Mouse (Mus musculus) urinary bladder, postnatal 0 days (tissue): Measurements from ENCODE around the gene 1600014C10Rik. TPM values are rescaled to one million over a fixed set of nuclear protein-coding genes. Genes with fewer than 3 reads are reported as not detected.

ENCODE experiments used
- polyA plus RNA-seq: library from polyadenylated mRNA; unstranded; fragments of >200 nt; fragmentation: Nextera tagmentation; extraction: Ambion mirVana; gene quantifications from 2 replicates; pipeline ENCODE4 v1.2.1, GENCODE M21; 2015

1600014C10Rik gene
- polyA plus RNA-seq, result 30.1 and 33.3 TPM in 2 replicates

GRCm38 (mm10) chr7:38182962-38183687, at the start of gene 1600014C10Rik:
TSS of gene 1600014C10Rik (plus strand) at chr7:38183217.

GRCm38 (mm10) chr7:38227900-38228298, 44.9 kb downstream of the 1600014C10Rik start, which contains the start of gene Plekhf1:
TSS of gene Plekhf1 (minus strand) at chr7:38228016.

Other genes with a start within 250 kb of the 1600014C10Rik start
- gene Uri1, start 159.7 kb upstream of the 1600014C10Rik start, polyA plus RNA-seq, result 29.6 and 30.5 TPM in 2 replicates
- gene Ccne1, start 75.7 kb upstream of the 1600014C10Rik start, polyA plus RNA-seq, result 10.6 and 14.5 TPM in 2 replicates
- gene Plekhf1, start 44.8 kb downstream of the 1600014C10Rik start, polyA plus RNA-seq, result 8.9 and 9.8 TPM in 2 replicates
- gene Pop4, start 88.2 kb downstream of the 1600014C10Rik start, polyA plus RNA-seq, result 22.7 and 30.0 TPM in 2 replicates